Mouse (Mus musculus) G1E-ER4 (cell line): ENCODE data around the gene Tlr5. TPM values are rescaled to one million over a fixed set of nuclear protein-coding genes. Genes with fewer than 3 reads are reported as not detected.

Experiments used
- GATA1 ChIP-seq: IDR thresholded peaks from one replicate; pipeline ENCODE4 v1.8.0; 2012; ENCODE audit warnings: low read length, inconsistent platforms
- polyA plus RNA-seq: library from polyadenylated mRNA; stranded (reverse); fragments of >175 nt; gene quantifications from 2 replicates; pipeline ENCODE4 v1.2.3, GENCODE M21; 2012

Gene Tlr5
- polyA plus RNA-seq = not detected in 2 replicates

- TF ChIP-seq GATA1 = no peak
Observed at GRCm38 (mm10) chr1:182954287-182955046, at the start of gene Tlr5. Gene Tlr5, plus strand, starts transcription at chr1:182954788.

GRCm38 (mm10) chr1:182905669-182906068 lies 48.9 kb upstream of the Tlr5 start:
- TF ChIP-seq GATA1 = no peak

GRCm38 (mm10) chr1:182908050-182909036 lies 46.2 kb upstream of the Tlr5 start:
- no peak for TF ChIP-seq GATA1

- no peak for TF ChIP-seq GATA1
Observed at GRCm38 (mm10) chr1:182909066-182909465, 45.5 kb upstream of the Tlr5 start.

- no peak for TF ChIP-seq GATA1
Observed at GRCm38 (mm10) chr1:182909596-182909995, 45.0 kb upstream of the Tlr5 start.

GRCm38 (mm10) chr1:182912591-182912990 lies 42.0 kb upstream of the Tlr5 start:
- TF ChIP-seq GATA1 = no peak

- TF ChIP-seq GATA1 = no peak
Observed at GRCm38 (mm10) chr1:182914121-182914908, 40.3 kb upstream of the Tlr5 start.

- TF ChIP-seq GATA1 = no peak
Observed at GRCm38 (mm10) chr1:182916166-182916565, 38.4 kb upstream of the Tlr5 start.

- no peak for TF ChIP-seq GATA1
Observed at GRCm38 (mm10) chr1:182918718-182919346, 35.8 kb upstream of the Tlr5 start.

GRCm38 (mm10) chr1:182922824-182923223 lies 31.8 kb upstream of the Tlr5 start:
- TF ChIP-seq GATA1 = no peak

- TF ChIP-seq GATA1 = no peak
Observed at GRCm38 (mm10) chr1:182926465-182926864, 28.1 kb upstream of the Tlr5 start.

- TF ChIP-seq GATA1 = no peak
Observed at GRCm38 (mm10) chr1:182927878-182928851, 26.4 kb upstream of the Tlr5 start.

GRCm38 (mm10) chr1:182935469-182935868 lies 19.1 kb upstream of the Tlr5 start:
- no peak for TF ChIP-seq GATA1
